Mouse (Mus musculus) liver, adult 2 months (tissue): Measurements from ENCODE around the gene Olfr805.

Experiments used
- CTCF ChIP-seq: fragments of 200-500 bp; IDR thresholded peaks from 2 replicates; pipeline ENCODE4 v1.5.1; 2011; ENCODE audit warnings: low read depth, low read length, control low read depth
- POLR2A ChIP-seq: fragments of 200-500 bp; IDR thresholded peaks from 2 replicates; pipeline ENCODE4 v1.6.1; 2011; ENCODE audit warnings: low read length, control low read depth; ENCODE audit not compliant: insufficient read depth; ENCODE audit errors: extremely low read depth

GRCm38 (mm10) chr10:129729275-129729674, at the start of gene Olfr805:
- TF ChIP-seq POLR2A (no peak), CTCF (no peak)
